Mouse (Mus musculus): ENCODE data around the gene Gm12830.

Gene Gm12830

DNA sequence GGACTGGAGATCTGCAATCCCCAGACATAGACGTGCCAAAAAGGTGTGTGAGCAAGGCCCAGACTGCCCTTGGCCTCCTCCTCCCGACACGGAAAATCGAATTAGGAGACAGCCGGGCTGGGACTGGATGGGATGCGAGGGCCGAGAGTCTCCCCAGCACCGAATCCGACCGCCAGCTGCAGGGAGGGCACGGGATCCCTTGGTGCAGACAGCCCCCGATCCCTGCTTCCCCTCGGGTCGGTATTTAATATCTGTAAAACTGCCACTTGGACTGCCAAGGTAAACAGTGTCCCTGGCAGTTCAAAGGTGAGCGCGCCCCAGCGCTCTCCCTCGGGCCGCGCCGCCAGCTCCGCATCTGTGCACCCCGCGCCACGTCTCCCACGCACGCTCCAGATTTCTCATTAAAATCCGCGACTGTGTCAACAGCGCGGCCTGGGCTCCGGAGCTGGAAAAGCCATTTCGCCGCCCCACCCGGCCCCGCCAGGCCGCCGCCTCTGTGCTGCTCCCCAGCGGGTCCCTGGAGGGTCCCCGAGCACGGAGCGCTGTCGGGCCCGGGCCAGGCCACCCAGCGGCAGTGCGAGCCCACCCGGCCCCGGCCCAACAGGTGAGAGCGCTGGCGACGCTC is 21.7 kb downstream of the Gm12830 start:
- DNase-seq (ENCODE audit: low read depth, low spot score): no peak

DNA sequence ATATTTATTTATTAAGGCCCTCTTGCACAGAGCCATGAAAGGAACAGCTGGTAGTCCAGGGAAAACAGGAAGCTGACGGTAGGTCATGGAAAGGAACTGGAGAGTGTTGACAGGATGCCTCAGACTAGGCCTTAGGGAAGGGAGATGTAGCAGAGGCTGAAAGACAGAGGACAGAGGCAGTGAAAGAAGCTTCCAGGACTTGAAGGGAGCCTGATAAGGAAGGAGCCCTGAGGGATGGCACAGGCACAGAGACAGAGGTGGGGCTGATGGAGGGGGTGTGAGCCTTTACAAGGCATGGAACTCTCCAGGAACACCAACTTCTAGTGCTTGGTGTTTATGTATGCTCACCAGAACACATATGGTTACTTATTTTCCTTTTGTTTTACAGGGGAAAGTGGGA is 23.1 kb downstream of the Gm12830 start:
- no peak for DNase-seq (ENCODE audit: low read depth, low spot score)

DNA sequence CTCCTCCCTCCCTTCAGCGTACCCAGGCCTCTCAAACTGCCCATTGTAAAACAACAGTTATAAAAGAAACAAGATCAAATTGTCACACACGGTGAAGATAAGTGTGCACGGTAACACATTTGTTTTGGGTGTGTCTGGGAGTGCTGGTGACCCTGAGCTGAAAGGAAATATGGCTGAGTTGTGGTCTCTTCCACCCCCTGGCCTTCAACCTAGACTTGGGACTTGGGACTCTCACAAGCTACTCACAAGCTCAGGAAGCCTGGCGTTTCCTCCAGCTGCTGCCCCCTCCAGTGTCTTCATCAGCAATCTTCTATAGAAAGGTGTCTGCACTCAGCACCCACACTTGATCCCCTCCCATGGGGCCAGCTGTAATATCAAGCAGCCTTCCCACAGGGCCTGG is 24.1 kb downstream of the Gm12830 start:
- DNase-seq (ENCODE audit: low read depth, low spot score): no peak

DNA sequence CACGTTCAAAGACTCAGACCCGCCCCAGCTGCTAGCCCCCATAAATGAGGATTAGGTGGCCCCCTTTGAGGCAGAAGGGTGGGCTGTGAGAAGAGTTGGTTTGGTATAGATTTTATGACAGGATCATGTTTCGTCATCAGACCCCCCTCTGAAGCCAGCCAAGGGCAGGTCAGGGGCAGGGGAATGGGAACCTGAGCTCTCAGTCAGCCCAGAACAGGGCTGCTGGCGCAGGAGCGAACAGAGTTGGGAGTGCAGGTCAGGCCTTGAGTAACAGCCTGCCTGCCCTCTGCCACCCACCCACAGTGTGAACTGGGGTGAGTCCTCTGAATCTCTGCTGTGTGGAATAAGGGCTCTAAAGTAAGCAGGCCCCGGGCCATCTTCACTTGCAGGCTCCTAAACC is 25.2 kb downstream of the Gm12830 start:
- no peak for DNase-seq (ENCODE audit: low read depth, low spot score)

DNA sequence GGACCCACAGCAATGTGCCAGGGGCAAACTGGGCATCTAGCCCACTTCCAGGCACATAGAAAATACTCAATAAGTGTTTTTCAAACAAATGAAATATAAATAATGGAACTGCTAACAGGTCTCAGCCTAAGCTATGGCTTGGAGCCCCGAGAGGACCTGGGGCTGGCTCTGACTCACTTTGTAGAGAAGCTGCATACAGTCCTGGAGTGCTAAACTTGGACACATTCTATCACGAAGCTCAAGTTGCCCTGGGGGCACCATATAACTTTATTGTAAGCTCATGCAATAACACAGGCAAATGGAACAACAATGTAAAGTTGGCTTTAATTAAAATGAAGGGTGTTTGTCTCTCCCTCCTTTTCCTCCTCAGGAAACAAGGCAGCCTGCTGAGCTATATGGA is 32.4 kb downstream of the Gm12830 start:
- DNase-seq (ENCODE audit: low read depth, low spot score): no peak

DNA sequence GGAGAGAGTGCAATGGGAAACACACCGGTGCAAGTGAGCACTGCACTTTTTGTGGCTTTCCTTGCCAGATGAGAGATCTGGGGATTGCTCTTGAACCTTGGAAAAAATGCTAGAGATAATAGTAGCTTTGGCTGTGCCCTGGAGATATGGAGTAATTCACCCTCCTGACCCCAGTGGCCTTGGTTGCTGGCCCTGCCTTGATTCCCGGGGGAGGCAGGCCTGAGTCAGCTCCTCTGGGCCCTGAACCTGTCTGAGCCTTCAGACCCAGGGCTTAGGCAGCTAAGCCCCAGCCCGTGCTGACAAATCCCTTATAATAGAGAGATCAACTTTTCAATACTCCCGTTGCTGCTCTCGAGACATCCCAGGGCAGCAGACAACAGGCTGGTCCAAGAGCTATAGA is 36.9 kb downstream of the Gm12830 start:
- DNase-seq (ENCODE audit: low read depth, low spot score): no peak

DNA sequence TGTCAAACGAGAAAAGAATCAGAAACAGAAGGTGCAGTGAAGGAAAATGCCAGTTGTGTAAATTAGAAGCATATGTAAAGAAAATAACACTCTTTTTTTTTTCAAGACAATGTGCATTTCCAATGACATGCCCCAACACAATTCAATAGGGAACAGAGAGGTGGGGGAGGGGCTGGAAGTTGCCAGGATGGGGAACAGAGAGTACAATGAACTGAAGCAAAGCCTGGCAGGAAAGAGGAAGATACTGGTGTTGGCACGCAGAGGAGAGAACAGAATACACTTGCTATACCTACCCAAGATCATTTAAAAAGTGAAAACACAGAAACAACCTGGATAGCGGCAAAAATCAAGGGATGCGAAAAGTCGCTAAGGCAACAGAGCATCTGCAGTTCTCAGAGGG is 41.6 kb downstream of the Gm12830 start:
- no peak for DNase-seq (ENCODE audit: low read depth, low spot score)

DNA sequence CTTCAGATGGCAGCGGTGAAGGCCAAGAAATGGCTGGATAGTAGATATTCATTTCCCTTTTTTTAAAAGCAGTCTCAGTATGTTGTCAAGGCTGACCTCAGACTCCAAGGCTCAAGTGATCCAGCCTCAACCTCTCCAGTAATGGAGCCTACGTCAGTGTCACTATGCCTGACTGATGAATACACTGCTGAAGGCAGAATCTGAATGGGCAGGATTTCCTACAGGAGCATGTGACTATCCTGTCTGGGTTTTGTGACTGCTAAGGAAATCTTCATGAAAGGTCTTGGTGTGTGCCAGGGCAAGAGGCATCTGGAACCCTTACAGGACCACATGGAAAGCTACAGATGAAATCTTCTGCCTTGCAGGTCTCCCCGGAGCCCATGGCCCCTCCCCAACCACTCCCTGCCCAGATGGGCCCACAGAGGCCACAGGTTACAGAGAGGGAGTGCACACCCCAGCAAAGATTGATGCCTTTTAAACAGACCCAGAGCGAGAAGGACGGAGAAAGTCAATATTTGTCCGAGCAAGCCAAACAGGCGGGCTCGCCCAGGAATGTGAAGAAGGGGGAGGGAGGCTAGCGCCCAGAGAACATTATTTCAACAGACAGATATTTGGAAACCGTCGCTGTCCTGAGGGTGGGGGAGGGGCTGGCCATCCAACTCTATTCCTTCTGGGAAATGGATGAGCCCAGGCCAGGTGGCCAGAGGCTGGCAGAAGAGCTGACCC is 48.4 kb downstream of the Gm12830 start:
- no peak for DNase-seq (ENCODE audit: low read depth, low spot score)

DNA sequence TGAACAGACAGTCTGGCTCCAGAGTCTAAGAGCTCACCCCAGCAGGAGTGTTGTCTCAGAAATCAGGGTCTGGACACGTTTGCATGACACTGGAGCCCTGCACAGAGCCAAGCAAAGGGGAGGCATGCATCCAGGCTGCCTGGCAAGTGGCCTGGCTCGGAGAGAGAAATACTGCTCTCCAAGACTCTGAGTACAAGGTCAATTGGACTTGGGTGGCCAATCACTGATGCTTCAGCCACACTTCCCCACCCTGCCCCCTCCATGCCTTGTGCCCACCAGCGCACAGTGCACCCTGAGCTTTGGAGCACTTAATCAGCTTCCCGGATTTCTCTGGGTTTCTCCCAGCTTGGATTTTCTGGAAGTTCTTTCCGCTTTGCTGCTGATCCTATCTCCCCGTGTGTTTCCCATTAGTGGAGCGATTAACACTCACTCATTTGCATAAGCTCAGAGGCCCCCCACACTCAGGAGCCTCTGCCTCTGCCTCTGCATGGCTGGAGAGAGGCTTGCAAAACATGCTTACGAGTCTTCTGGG is 55.0 kb downstream of the Gm12830 start:
- no peak for DNase-seq (ENCODE audit: low read depth, low spot score)

DNA sequence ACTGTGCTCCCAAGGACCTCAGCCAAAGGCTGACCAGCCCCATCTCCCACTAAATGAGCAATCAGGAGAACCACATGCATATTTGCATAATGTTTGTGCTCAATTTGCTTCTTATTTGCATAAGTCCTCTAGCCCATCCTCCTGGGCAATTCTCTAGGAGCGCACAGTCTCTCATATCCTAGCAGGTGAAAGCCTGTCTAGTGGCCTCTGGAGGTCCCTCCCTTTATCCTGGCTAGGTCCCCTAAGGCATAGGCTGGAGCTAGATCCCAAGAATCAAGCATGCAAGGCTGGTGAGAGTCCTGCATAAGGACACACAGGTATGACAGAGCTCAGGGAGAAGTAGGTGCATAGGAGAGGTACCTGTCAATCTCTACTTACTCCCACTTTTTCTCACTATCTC is 60.7 kb downstream of the Gm12830 start:
- DNase-seq (ENCODE audit: low read depth, low spot score): no peak

DNA sequence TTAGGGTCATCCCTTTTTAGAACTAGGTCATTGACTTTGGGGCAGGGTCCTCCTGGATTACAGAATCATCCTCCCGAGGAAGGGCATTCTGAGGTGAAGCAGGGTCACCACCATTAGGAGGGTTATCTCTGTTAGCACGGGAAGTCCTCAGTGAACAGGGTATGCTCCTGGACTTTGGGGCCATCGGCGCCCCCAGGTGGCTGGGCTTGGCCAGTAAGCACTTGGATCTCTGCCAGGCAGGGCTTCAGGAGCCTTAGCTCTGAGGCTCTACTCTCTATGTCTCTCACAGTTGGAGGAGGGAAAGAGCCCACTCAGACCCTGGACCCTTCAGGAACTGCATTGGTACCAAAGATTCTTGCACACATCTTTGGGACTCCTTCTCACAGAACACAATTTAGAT is 76.3 kb downstream of the Gm12830 start:
- no peak for DNase-seq (ENCODE audit: low read depth, low spot score)

DNA sequence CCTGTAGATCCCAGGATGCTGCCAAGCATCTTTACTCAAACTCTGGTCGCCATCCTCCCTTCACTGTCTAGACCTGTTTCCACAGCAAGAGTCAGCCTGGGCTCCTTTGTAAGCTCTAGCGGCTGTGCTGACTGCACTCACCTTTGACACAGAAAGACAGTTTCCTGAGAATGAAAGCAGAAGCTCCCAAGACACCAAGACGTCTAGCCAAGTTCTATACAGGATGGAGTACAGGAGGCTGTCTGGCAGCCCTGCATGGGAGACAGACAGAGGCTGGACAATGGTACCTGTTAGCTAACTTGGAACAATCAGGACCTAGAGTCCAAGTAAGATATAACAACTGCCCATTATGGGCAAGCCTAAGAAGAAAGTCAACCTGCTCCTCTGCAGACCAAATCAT is 78.4 kb downstream of the Gm12830 start:
- DNase-seq (ENCODE audit: low read depth, low spot score): no peak

DNA sequence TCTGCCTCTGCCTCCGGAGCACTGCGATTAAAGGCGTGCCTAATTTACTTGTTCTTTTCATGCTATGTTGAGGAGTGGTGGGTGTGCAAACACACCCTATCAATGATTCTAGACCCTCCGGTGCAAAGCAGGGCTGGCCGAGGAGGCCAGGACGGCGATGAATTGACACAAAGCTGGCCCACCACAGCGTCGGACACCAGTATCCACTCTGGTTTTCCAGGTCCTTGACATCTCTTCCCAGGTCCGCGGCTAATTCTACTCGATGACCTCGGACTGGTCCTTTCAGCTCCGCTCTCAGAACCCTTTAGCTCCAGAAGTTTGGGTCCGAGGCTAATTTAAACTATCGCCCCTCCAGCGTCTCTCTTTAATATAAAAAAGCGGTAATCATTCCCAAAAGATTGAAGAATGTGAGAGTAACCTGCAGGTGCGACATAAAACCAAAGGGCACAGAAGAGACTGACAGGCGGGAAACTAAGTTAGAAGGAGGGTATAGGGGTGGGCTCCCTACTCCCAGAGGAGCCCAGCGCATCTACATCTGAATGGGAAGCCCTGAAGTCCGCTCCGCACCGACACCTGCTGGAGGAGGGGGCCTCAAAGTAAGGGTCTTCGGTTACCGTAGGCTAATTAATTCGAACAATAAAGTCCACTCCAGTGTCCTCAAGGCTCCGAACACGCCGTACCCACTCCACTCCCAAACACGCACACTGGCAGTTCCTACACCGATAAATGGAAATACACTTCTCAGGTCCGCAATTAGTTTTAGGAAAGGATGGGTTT is 79.5 kb downstream of the Gm12830 start:
- DNase-seq (ENCODE audit: low read depth, low spot score): no peak

DNA sequence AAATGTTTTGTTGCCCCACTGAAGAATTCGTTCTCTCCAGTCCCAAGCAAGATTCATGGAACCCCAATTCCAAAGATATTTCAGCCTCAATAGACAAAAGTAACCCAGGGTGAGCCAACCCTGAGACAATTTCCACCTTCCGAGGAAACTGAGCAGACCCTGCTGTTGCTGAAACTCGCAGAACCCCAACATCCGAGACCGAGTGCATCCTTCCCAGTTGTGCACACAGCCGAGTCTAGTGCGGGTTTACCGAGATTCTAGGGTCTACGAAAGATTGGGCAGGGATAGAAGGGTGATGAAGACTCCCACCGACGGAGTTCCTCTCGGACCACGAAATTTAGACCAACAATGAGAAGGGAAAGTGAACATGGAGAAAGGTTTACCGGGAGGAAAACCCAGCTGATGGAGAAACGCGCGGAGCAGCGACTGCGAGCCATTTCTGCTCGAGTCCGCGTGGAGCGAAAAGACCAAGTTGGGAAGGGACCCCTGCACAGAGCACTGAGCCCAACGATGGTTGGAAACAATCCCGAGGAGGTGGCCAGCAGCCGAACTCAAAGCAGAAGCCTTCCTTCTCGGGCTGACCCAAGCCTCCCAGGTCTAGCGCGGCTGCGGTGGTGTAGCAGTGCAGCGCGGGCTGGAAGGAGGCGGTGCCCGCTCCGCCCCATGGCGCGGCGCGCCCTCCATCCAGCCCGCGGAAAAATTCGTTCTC is 80.3 kb downstream of the Gm12830 start:
- DNase-seq (ENCODE audit: low read depth, low spot score): no peak

DNA sequence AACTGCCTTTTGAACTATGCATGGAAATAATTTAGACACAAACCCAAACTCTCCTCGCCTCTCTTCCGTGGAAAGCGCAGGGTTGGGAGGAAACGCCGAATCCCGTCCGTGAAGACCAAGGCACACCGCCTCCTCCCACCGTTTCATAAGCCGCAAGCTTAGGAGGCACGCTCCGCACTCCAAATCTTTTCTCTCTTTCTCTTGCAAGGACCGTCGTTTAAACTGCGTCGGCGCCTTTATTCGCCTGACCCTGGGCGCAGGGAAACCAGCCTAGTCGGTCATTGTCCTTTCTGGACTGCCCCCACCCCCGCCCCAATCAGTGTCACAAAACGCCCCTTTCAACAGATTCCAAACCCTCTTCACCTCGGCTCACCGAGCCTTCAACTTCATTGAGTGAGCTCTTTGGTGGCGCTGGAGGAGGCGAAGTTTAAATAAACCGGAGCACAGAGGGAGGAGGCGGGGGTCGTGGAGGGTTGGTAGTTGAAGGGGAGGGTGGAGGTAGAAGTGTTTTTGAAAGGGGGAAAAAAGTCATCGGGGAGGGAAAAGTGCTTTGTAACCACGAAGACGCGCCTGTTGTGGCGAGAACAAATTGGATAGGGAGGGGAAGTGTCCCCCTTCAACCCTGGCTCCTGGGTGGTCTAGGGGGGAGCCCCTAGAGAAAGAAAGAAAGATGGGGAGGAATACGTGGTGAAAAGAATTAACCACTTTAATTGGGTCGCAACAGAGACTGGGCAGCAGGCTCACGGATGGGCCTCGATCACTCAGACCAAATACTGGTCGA is 81.3 kb downstream of the Gm12830 start:
- no peak for DNase-seq (ENCODE audit: low read depth, low spot score)

DNA sequence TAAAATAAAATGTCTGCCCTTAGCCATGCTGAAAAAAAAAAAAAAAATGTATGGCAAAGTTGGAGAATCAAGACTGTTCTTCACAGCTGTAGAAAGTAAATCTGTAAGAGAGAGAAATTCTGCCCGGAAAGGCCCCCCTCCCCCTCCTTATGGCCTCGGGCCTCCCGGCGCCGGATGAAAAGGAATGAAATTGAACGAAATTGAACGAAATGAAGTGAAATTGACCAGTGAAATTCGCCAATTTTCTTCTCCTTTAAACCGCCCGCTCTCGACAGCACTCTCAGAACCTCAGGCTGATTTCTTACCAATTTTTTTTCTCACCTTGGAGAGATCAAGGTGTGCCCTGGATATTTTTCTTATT is 81.9 kb downstream of the Gm12830 start:
- DNase-seq (ENCODE audit: low read depth, low spot score): no peak

DNA sequence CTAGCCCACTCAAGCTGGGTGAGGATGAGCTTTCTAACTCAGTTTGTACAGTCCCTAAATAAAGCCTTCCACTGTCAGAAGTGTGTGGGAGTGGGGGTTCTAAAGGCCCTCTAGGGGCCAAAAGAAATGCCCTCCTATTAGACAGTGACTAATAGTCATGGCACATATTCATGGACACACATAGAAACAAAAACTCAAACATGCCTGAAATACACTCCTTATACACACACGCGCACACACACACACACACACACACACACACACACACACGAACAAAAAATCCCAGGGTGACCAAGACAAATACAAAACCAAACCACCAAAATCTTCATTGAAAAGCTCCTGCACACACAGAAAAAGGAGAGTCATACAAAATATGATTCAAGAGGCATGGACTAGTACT is 84.0 kb downstream of the Gm12830 start:
- DNase-seq (ENCODE audit: low read depth, low spot score): no peak

Data from skeletal muscle tissue, adult 2 months (tissue).